Comparison of ENCODE assay signal across 8 mouse cellular contexts in the genomic region with DNA sequence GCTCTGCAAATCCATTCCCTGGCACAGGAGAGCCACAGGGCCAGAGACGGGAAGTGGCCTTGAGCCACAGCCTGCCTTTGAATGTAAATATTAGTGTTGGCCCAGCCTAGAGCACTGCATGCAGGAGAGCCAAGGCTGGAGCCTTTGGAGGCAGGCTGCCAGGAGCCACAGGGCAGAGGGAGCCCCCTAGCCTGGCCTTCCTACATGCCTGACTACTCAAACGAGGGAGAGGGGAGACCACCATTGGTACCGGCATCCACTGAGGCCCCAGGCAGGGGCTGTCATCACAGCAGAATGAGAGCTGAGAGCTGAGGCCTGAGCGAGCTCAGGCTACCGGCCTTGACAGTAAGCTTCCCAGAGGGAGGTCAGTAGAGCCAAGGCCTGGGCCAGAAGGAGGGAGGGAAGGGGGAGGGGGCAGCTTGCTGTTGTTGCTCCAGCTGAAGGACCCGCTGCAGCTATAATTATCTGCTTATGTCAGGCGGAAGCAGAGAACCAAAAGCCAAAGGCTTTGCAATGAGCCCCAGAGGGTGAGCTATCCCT.
A peak's percentile ranks its signal among the peaks of the same experiment; 100 is the strongest.
DNase-seq lines count a peak whose midpoint lies in the region; ATAC-seq lines count a peak whose summit lies in the region.

No protein-coding gene starts in this region.

- H3K27ac ChIP-seq in embryonic facial prominence, embryonic 10.5 days (replicated peaks) = peak overlapping the region; percentile 68
- peak overlapping the region; percentile 92 for H3K27ac ChIP-seq in heart, embryonic 12.5 days (ENCODE audit: poor library complexity, severe bottlenecking)

- peak overlapping the region; percentile 33; the same call in 1 of the 2 replicates for H3K4me2 ChIP-seq in heart, embryonic 12.5 days

- no peaks in the 10 kb centered on the region for H3K36me3 ChIP-seq in embryonic facial prominence, embryonic 10.5 days (replicated peaks)
- H3K36me3 ChIP-seq in heart, embryonic 12.5 days = no peaks in the 10 kb centered on the region

- peaks cover 85% of the 10 kb centered on the region for H3K27me3 ChIP-seq in embryonic facial prominence, embryonic 10.5 days (replicated peaks; ENCODE audit: low read depth, poor library complexity, severe bottlenecking)
- H3K27me3 ChIP-seq in heart, embryonic 12.5 days (replicated peaks) = peaks cover 16% of the 10 kb centered on the region; the same call in 1 of the 2 replicates

- 5% methylated on average over 7 of the region's 7 CpGs for WGBS in embryonic facial prominence, embryonic 10.5 days
- 6% methylated on average over 7 of the region's 7 CpGs for WGBS in heart, embryonic 12.5 days

- H3K4me3 ChIP-seq in embryonic facial prominence, embryonic 10.5 days = no peak overlapping the region
- H3K4me3 ChIP-seq in heart, embryonic 12.5 days = no peak overlapping the region

- peaks cover 38% of the 10 kb centered on the region for H3K4me1 ChIP-seq in embryonic facial prominence, embryonic 10.5 days
- H3K4me1 ChIP-seq in heart, embryonic 12.5 days (replicated peaks) = peaks cover 57% of the 10 kb centered on the region

- H3K9me3 ChIP-seq in embryonic facial prominence, embryonic 10.5 days = no peaks in the 10 kb centered on the region
- H3K9me3 ChIP-seq in heart, embryonic 12.5 days (replicated peaks) = no peaks in the 10 kb centered on the region

- H3K9ac ChIP-seq in heart, embryonic 12.5 days = 0 out of 2 replicates have a peak overlapping the region, but pooled peaks have one; percentile 15

- DNase-seq in 416B (ENCODE audit: low read depth) = peak; percentile 33
- peak; percentile 81 for DNase-seq in embryonic facial prominence, embryonic 10.5 days (ENCODE audit: low spot score)
- DNase-seq in kidney, postnatal 10 days = peak; percentile 88
- peak; percentile 84 for DNase-seq in lung, postnatal 14 days
- peak; percentile 74 for DNase-seq in testis, postnatal 10 days (ENCODE audit: low spot score)
- DNase-seq in layer of hippocampus, postnatal 36 days = no peak
- DNase-seq in thymus, postnatal 14 days = no peak

- ATAC-seq in heart, embryonic 12.5 days (ENCODE audit: insufficient number of reproducible peaks, low FRiP score) = peak; percentile 81

Comparison
In these comparisons a context has a peak if more than half of its experiments do, and no peak if none do; other contexts are left out.
1. DNase-seq: peak in 416B (single experiment), embryonic facial prominence, embryonic 10.5 days (single experiment), kidney, postnatal 10 days (single experiment), lung, postnatal 14 days (single experiment) and testis, postnatal 10 days (single experiment); none in layer of hippocampus, postnatal 36 days (0 of 2) and thymus, postnatal 14 days (single experiment).